Mouse (Mus musculus) neutrophil, adult 59 days (primary cell): ENCODE results near the gene Atp8b2. TPM values are rescaled to one million over a fixed set of nuclear protein-coding genes. Genes with fewer than 3 reads are reported as not detected.

Experiments used
- total RNA-seq, 2 experiments: library from RNA; stranded (reverse); gene quantifications; 1 replicate in 1 of 2; 2 replicates in 1 of 2; pipeline ENCODE4 v1.2.4; 2023

The Atp8b2 gene
- total RNA-seq, result 10 to 100 TPM; 12.7 to 13.2 TPM

GRCm38 (mm10) chr3:89963221-89963763 is at the start of gene Atp8b2:
Gene Atp8b2 (minus strand): TSS chr3:89963508.

GRCm38 (mm10) chr3:89998612-89999054 is 35.3 kb upstream of the Atp8b2 start, which contains the start of gene Hax1:
Gene Hax1 (minus strand): TSS chr3:89998780.

DNA sequence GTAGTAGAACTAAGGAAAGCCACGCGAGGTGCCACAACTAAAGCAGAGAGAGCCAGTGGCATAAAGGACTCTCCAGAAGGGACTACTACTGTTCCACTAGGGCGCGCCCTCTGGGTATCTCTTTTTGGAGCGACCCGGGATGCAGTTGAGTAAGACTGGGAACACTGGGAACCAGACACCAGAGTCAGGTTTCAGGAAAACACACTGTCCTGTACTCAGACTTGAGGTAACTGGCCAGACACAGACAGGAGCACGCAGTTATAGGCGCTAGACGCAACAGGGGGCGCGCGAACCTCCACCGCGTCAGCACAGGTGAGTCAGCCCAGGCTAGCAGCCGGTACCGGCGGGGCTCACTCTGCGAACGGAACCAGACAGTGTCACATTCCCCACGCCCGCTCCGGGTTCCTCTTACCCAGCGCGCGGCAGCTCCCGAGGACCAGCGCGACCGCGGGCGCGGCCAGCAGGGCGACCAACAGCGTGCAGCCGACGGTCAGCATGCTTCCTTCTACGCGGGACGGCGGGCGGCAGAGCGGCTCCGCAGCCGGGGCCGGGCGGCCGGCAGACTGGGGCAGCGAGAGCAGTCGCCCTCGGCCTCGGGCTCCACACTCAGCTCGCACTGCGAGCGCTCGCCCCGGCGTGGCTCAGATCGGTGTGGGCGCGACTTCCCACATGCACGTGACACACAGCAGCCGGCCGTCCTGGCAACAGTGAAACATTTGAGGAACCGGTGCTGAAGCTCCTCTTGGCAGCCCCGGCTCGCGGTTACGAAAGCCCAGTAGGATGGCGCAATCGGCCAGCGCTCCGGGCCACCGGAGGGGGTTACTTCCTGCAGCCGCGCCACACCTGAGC is 50.5 kb downstream of the Atp8b2 start, which contains the start of gene Il6ra:
Il6ra (minus strand) TSS at position 654 of the 849 bp plus-strand sequence.

Other genes starting within 250 kb of the Atp8b2 start
- 10 to 100 TPM; 66.7 to 71.3 TPM for gene Adar, start 248.5 kb downstream of the Atp8b2 start, total RNA-seq
- under 1 TPM; 0.29 to 0.53 TPM for gene Chrnb2, start 198.9 kb downstream of the Atp8b2 start, total RNA-seq
- gene Ube2q1, start 189.9 kb downstream of the Atp8b2 start, total RNA-seq, result 10 to 100 TPM; 67.4 to 73.1 TPM
- under 1 TPM; 0.09 TPM for gene She, start 132.1 kb downstream of the Atp8b2 start, total RNA-seq
- gene Il6ra, start 50.3 kb downstream of the Atp8b2 start, total RNA-seq, result 100 to 1,000 TPM; 113 to 137 TPM
- 10 to 100 TPM; 37.6 to 45.4 TPM for gene Hax1, start 35.3 kb upstream of the Atp8b2 start, total RNA-seq
- gene 4933434E20Rik, start 88.1 kb upstream of the Atp8b2 start, total RNA-seq, result 10 to 100 TPM; 47.6 to 50.8 TPM
- gene Ubap2l, start 89.1 kb upstream of the Atp8b2 start, total RNA-seq, result 100 to 1,000 TPM; 127 to 154 TPM
- gene Tpm3, start 109.1 kb upstream of the Atp8b2 start, total RNA-seq, result 100 to 1,000 TPM; 808 to 885 TPM
- under 1 TPM; 0.77 to 0.84 TPM for gene Nup210l, start 140.6 kb upstream of the Atp8b2 start, total RNA-seq